Mouse (Mus musculus): ENCODE measurements around the gene Wdr61. TPM values are rescaled to one million over a fixed set of nuclear protein-coding genes. Genes with fewer than 3 reads are reported as not detected.
"Not testable (repeated sequence)": the region's sequence is repeated elsewhere in the genome, so short reads cannot be mapped to it uniquely, and the experiment has no call there.

Gene Wdr61
- polyA plus RNA-seq, 1 experiment = 26.9 TPM

GRCm38 (mm10) chr9:54691241-54691805 is 43.0 kb downstream of the Wdr61 start:
- Histone ChIP-seq H3K27ac (ENCODE audit: control insufficient read depth, insufficient read depth, low read depth, low read length) (peak overlapping the region; percentile 3), H3K4me3 (ENCODE audit: control insufficient read depth, low read depth, low read length) (peak overlapping the region; percentile 76)
- H3K4me1 ChIP-seq (ENCODE audit: control insufficient read depth, insufficient read depth, low read length); H3K27me3 ChIP-seq (ENCODE audit: control insufficient read depth, insufficient read depth, low read length); H3K36me3 ChIP-seq (ENCODE audit: control insufficient read depth, insufficient read depth, low read length): not testable (repeated sequence)
- peak; percentile 59 for TF ChIP-seq POLR2A (IDR thresholded peaks at IDR 0.05; ENCODE audit: control insufficient read depth, low read depth, low read length)

- not testable (repeated sequence) for H3K4me1 ChIP-seq (ENCODE audit: control insufficient read depth, insufficient read depth, low read length); H3K27ac ChIP-seq (ENCODE audit: control insufficient read depth, insufficient read depth, low read depth, low read length); H3K4me3 ChIP-seq (ENCODE audit: control insufficient read depth, low read depth, low read length); H3K36me3 ChIP-seq (ENCODE audit: control insufficient read depth, insufficient read depth, low read length); H3K27me3 ChIP-seq (ENCODE audit: control insufficient read depth, insufficient read depth, low read length)
These were observed 43.6 kb downstream of the Wdr61 start for GRCm38 (mm10) chr9:54690697-54691096.

- TF ChIP-seq POLR2A (IDR thresholded peaks at IDR 0.05; ENCODE audit: control insufficient read depth, low read depth, low read length) (no peak), CTCF (IDR thresholded peaks at IDR 0.05; ENCODE audit: control insufficient read depth, insufficient read depth, insufficient replicate concordance, low read depth, low read length) (no peak)
- Histone ChIP-seq H3K27me3 (ENCODE audit: control insufficient read depth, insufficient read depth, low read length) (no peaks in the 10 kb centered on the region), H3K36me3 (ENCODE audit: control insufficient read depth, insufficient read depth, low read length) (no peaks in the 10 kb centered on the region), H3K4me3 (ENCODE audit: control insufficient read depth, low read depth, low read length) (no peak overlapping the region), H3K27ac (ENCODE audit: control insufficient read depth, insufficient read depth, low read depth, low read length) (no peak overlapping the region), H3K4me1 (ENCODE audit: control insufficient read depth, insufficient read depth, low read length) (peaks cover 10% of the 10 kb centered on the region)
These were observed 44.9 kb downstream of the Wdr61 start for GRCm38 (mm10) chr9:54689446-54689845.

GRCm38 (mm10) chr9:54687246-54688236 is 46.8 kb downstream of the Wdr61 start:
- Histone ChIP-seq H3K4me3 (ENCODE audit: control insufficient read depth, low read depth, low read length) (no peak overlapping the region), H3K36me3 (ENCODE audit: control insufficient read depth, insufficient read depth, low read length) (no peaks in the 10 kb centered on the region), H3K27me3 (ENCODE audit: control insufficient read depth, insufficient read depth, low read length) (no peaks in the 10 kb centered on the region), H3K4me1 (ENCODE audit: control insufficient read depth, insufficient read depth, low read length) (peaks cover 10% of the 10 kb centered on the region), H3K27ac (ENCODE audit: control insufficient read depth, insufficient read depth, low read depth, low read length) (no peak overlapping the region)
- no peak for TF ChIP-seq POLR2A (IDR thresholded peaks at IDR 0.05; ENCODE audit: control insufficient read depth, low read depth, low read length)
- no peak for TF ChIP-seq CTCF (IDR thresholded peaks at IDR 0.05; ENCODE audit: control insufficient read depth, insufficient read depth, insufficient replicate concordance, low read depth, low read length)

- H3K4me1 ChIP-seq (ENCODE audit: control insufficient read depth, insufficient read depth, low read length) = peaks cover 7% of the 10 kb centered on the region
- no peaks in the 10 kb centered on the region for H3K36me3 ChIP-seq (ENCODE audit: control insufficient read depth, insufficient read depth, low read length)
- H3K27ac ChIP-seq (ENCODE audit: control insufficient read depth, insufficient read depth, low read depth, low read length) = no peak overlapping the region
- no peaks in the 10 kb centered on the region for H3K27me3 ChIP-seq (ENCODE audit: control insufficient read depth, insufficient read depth, low read length)
- no peak overlapping the region for H3K4me3 ChIP-seq (ENCODE audit: control insufficient read depth, low read depth, low read length)
- TF ChIP-seq CTCF (IDR thresholded peaks at IDR 0.05; ENCODE audit: control insufficient read depth, insufficient read depth, insufficient replicate concordance, low read depth, low read length) (no peak), POLR2A (IDR thresholded peaks at IDR 0.05; ENCODE audit: control insufficient read depth, low read depth, low read length) (no peak)
These were observed 50.3 kb downstream of the Wdr61 start for GRCm38 (mm10) chr9:54683814-54684605.

- H3K27me3 ChIP-seq (ENCODE audit: control insufficient read depth, insufficient read depth, low read length) = no peaks in the 10 kb centered on the region
- peaks cover 3% of the 10 kb centered on the region; the same call in 1 of the 2 replicates for H3K4me1 ChIP-seq (ENCODE audit: control insufficient read depth, insufficient read depth, low read length)
- no peak overlapping the region for H3K4me3 ChIP-seq (ENCODE audit: control insufficient read depth, low read depth, low read length)
- H3K27ac ChIP-seq (ENCODE audit: control insufficient read depth, insufficient read depth, low read depth, low read length) = no peak overlapping the region
- H3K36me3 ChIP-seq (ENCODE audit: control insufficient read depth, insufficient read depth, low read length) = no peaks in the 10 kb centered on the region
- TF ChIP-seq POLR2A (IDR thresholded peaks at IDR 0.05; ENCODE audit: control insufficient read depth, low read depth, low read length) (no peak), CTCF (IDR thresholded peaks at IDR 0.05; ENCODE audit: control insufficient read depth, insufficient read depth, insufficient replicate concordance, low read depth, low read length) (no peak)
These were observed 51.5 kb downstream of the Wdr61 start for GRCm38 (mm10) chr9:54682846-54683245.

- Histone ChIP-seq H3K4me1 (ENCODE audit: control insufficient read depth, insufficient read depth, low read length) (peaks cover 2% of the 10 kb centered on the region; the same call in 1 of the 2 replicates), H3K27ac (ENCODE audit: control insufficient read depth, insufficient read depth, low read depth, low read length) (no peak overlapping the region), H3K4me3 (ENCODE audit: control insufficient read depth, low read depth, low read length) (peak overlapping the region; percentile 74), H3K36me3 (ENCODE audit: control insufficient read depth, insufficient read depth, low read length) (no peaks in the 10 kb centered on the region), H3K27me3 (ENCODE audit: control insufficient read depth, insufficient read depth, low read length) (no peaks in the 10 kb centered on the region)
- TF ChIP-seq CTCF (IDR thresholded peaks at IDR 0.05; ENCODE audit: control insufficient read depth, insufficient read depth, insufficient replicate concordance, low read depth, low read length) (peak; percentile 77), POLR2A (IDR thresholded peaks at IDR 0.05; ENCODE audit: control insufficient read depth, low read depth, low read length) (no peak)
These were observed 57.8 kb downstream of the Wdr61 start for GRCm38 (mm10) chr9:54676531-54676986.
